In genomic region chr11:20899766-20900165, GRCm38 (mm10) we compare ENCODE assay signal across 28 mouse cellular contexts.
DNase-seq lines count a peak whose midpoint lies in the region; ATAC-seq lines count a peak whose summit lies in the region.
"Had no signal": no experiment of that assay in that cellular context is flagged by ENCODE, and none has a peak within 500 bp of the region (broad histone marks: within the 10 kb centered on the region; RNA-seq: fewer than 3 reads in every experiment).

No protein-coding gene starts in this region.

- no peak for DNase-seq in liver, embryonic 11.5 days (ENCODE audit: low spot score)
- no peak for DNase-seq in liver
- no peak for DNase-seq in liver, embryonic 13.5 days
- DNase-seq in cerebellum, adult 18-20 months: no peak
- no peak for DNase-seq in kidney, adult 8-10 months
- no peak for DNase-seq in limb, embryonic 10.5 days (ENCODE audit: low spot score)
- DNase-seq: adrenal gland, postnatal 10 days; adrenal gland, postnatal 36 days; cerebellum, adult 2 months; cerebellum, adult 9-11 months; cerebellum, postnatal 25 days; gastrocnemius, postnatal 10 days; gastrocnemius, postnatal 36 days; heart, adult 11 months; heart, postnatal 36 days had no signal

- no peak overlapping the region for H3K4me2 ChIP-seq in liver, embryonic 11.5 days
- no peak overlapping the region for H3K4me2 ChIP-seq in liver, embryonic 13.5 days
- H3K4me2 ChIP-seq in liver, embryonic 16.5 days (ENCODE audit: low read depth, low read length): no peak overlapping the region
- H3K4me2 ChIP-seq: embryonic facial prominence, embryonic 12.5 days; embryonic facial prominence, embryonic 15.5 days; forebrain, embryonic 13.5 days; heart, embryonic 11.5 days; hindbrain, embryonic 13.5 days had no signal

- H3K27ac ChIP-seq in liver, embryonic 11.5 days (ENCODE audit: low read depth, low read length): no peak overlapping the region
- H3K27ac ChIP-seq in liver, embryonic 13.5 days: no peak overlapping the region
- no peak overlapping the region for H3K27ac ChIP-seq in liver, embryonic 16.5 days (ENCODE audit: low read length)
- H3K27ac ChIP-seq in limb, embryonic 10.5 days: no peak overlapping the region
- H3K27ac ChIP-seq: embryonic facial prominence, embryonic 12.5 days; forebrain, embryonic 10.5 days; forebrain, embryonic 13.5 days; hindbrain, embryonic 10.5 days; hindbrain, embryonic 13.5 days had no signal

- no peaks in the 10 kb centered on the region for H3K9me3 ChIP-seq in liver, embryonic 11.5 days (ENCODE audit: control insufficient read depth, low read length)
- H3K9me3 ChIP-seq in liver, embryonic 13.5 days (replicated peaks): no peaks in the 10 kb centered on the region
- no peaks in the 10 kb centered on the region for H3K9me3 ChIP-seq in liver, embryonic 16.5 days (replicated peaks; ENCODE audit: control insufficient read depth, low read length)
- no peaks in the 10 kb centered on the region for H3K9me3 ChIP-seq in limb, embryonic 10.5 days (replicated peaks)
- H3K9me3 ChIP-seq: embryonic facial prominence, embryonic 12.5 days; embryonic facial prominence, embryonic 15.5 days; forebrain, embryonic 10.5 days; forebrain, embryonic 13.5 days; hindbrain, embryonic 10.5 days; hindbrain, embryonic 13.5 days had no signal

- ATAC-seq in liver, embryonic 11.5 days (replicated peaks; ENCODE audit: low FRiP score): peak; percentile 42; the same call in 1 of the 2 replicates
- peak; percentile 78 for ATAC-seq in liver, embryonic 13.5 days (ENCODE audit: low read depth)
- peak; percentile 64 for ATAC-seq in liver, embryonic 16.5 days (ENCODE audit: low read depth)
- ATAC-seq in megakaryocyte-erythroid progenitor cell, adult 5-6 weeks (replicated peaks; ENCODE audit: low FRiP score, low TSS enrichment, poor library complexity, severe bottlenecking): peak; percentile 72
- ATAC-seq: forebrain, embryonic 13.5 days; forebrain, embryonic 16.5 days; hindbrain, embryonic 16.5 days; Patski had no signal

- no peaks in the 10 kb centered on the region for H3K36me3 ChIP-seq in liver, embryonic 11.5 days (ENCODE audit: control insufficient read depth, insufficient read depth, low read length)
- no peaks in the 10 kb centered on the region for H3K36me3 ChIP-seq in liver, embryonic 13.5 days
- H3K36me3 ChIP-seq in liver, embryonic 16.5 days (ENCODE audit: control insufficient read depth, insufficient read depth): no peaks in the 10 kb centered on the region
- H3K36me3 ChIP-seq in limb, embryonic 10.5 days: no peaks in the 10 kb centered on the region
- H3K36me3 ChIP-seq: embryonic facial prominence, embryonic 12.5 days; embryonic facial prominence, embryonic 15.5 days; forebrain, embryonic 10.5 days; hindbrain, embryonic 10.5 days; hindbrain, embryonic 13.5 days had no signal

- peaks cover 6% of the 10 kb centered on the region; the same call in 1 of the 2 replicates for H3K4me1 ChIP-seq in liver, embryonic 11.5 days (replicated peaks; ENCODE audit: control insufficient read depth, insufficient read depth, low read length)
- H3K4me1 ChIP-seq in liver, embryonic 13.5 days (replicated peaks): peaks cover 22% of the 10 kb centered on the region
- no peaks in the 10 kb centered on the region for H3K4me1 ChIP-seq in liver, embryonic 16.5 days (ENCODE audit: control insufficient read depth, low read depth, low read length)
- peaks cover 19% of the 10 kb centered on the region for H3K4me1 ChIP-seq in limb, embryonic 10.5 days

- no peak overlapping the region for H3K9ac ChIP-seq in liver, embryonic 11.5 days (ENCODE audit: low read depth, low read length)
- H3K9ac ChIP-seq in liver, embryonic 13.5 days: no peak overlapping the region
- no peak overlapping the region for H3K9ac ChIP-seq in liver, embryonic 16.5 days (ENCODE audit: low read depth, low read length)
- H3K9ac ChIP-seq: embryonic facial prominence, embryonic 12.5 days; embryonic facial prominence, embryonic 15.5 days; forebrain, embryonic 13.5 days; hindbrain, embryonic 13.5 days had no signal

- peaks cover 8% of the 10 kb centered on the region; the same call in 1 of the 2 replicates for H3K27me3 ChIP-seq in liver, embryonic 11.5 days (replicated peaks; ENCODE audit: control insufficient read depth, insufficient read depth, low read length)
- H3K27me3 ChIP-seq in liver, embryonic 13.5 days: peaks cover 46% of the 10 kb centered on the region
- H3K27me3 ChIP-seq in liver, embryonic 16.5 days (ENCODE audit: control insufficient read depth, insufficient read depth, low read depth, low read length): no peaks in the 10 kb centered on the region; the same call in 1 of the 2 replicates
- H3K27me3 ChIP-seq in limb, embryonic 10.5 days (ENCODE audit: low read depth, poor library complexity, severe bottlenecking): no peaks in the 10 kb centered on the region
- H3K27me3 ChIP-seq: embryonic facial prominence, embryonic 12.5 days; embryonic facial prominence, embryonic 15.5 days; forebrain, embryonic 13.5 days; hindbrain, embryonic 13.5 days; Patski had no signal

- H3K4me3 ChIP-seq in liver, embryonic 11.5 days (ENCODE audit: low read depth, low read length): no peak overlapping the region
- no peak overlapping the region for H3K4me3 ChIP-seq in liver, embryonic 13.5 days (replicated peaks)
- H3K4me3 ChIP-seq in liver, embryonic 16.5 days (ENCODE audit: low read depth, low read length): no peak overlapping the region
- no peak overlapping the region for H3K4me3 ChIP-seq in limb, embryonic 10.5 days
- H3K4me3 ChIP-seq: embryonic facial prominence, embryonic 12.5 days; embryonic facial prominence, embryonic 15.5 days; erythroblast, embryonic 14.5 days; forebrain, embryonic 10.5 days; forebrain, embryonic 13.5 days; hindbrain, embryonic 10.5 days; hindbrain, embryonic 13.5 days had no signal

- 56% methylated on average over 6 of the region's 6 CpGs for WGBS in liver, embryonic 11.5 days
- WGBS in liver, embryonic 13.5 days (ENCODE audit: insufficient replicate concordance): 37% methylated on average over 6 of the region's 6 CpGs
- WGBS in liver, embryonic 16.5 days (ENCODE audit: insufficient replicate concordance): 37% methylated on average over 6 of the region's 6 CpGs
- 88% methylated on average over 6 of the region's 6 CpGs for WGBS in limb, embryonic 10.5 days
